In genomic region chrX:52864126-52864525, GRCm38 (mm10) we compare ENCODE assay signal across 8 mouse cellular contexts. TPM values are rescaled to one million over a fixed set of nuclear protein-coding genes. Genes with fewer than 3 reads are reported as not detected.
DNase-seq lines count a peak whose midpoint lies in the region; ATAC-seq and TF ChIP-seq lines count a peak whose summit lies in the region.

No protein-coding gene starts in this region.

- H3K4me2 ChIP-seq in forebrain, postnatal 0 days (ENCODE audit: low read depth) = no peak overlapping the region
- H3K4me2 ChIP-seq in forebrain, embryonic 15.5 days (replicated peaks) = no peak overlapping the region
- no peak overlapping the region for H3K4me2 ChIP-seq in liver, postnatal 0 days (ENCODE audit: low read depth, low read length)
- H3K4me2 ChIP-seq in liver, embryonic 12.5 days = no peak overlapping the region

- 54% methylated on average over 2 of the region's 2 CpGs for WGBS in forebrain, postnatal 0 days
- 57% methylated on average over 2 of the region's 2 CpGs for WGBS in forebrain, embryonic 15.5 days
- 53% methylated on average over 2 of the region's 2 CpGs for WGBS in liver, postnatal 0 days (ENCODE audit: insufficient replicate concordance)
- WGBS in liver, embryonic 12.5 days (ENCODE audit: insufficient replicate concordance) = 60% methylated on average over 2 of the region's 2 CpGs

- no peaks in the 10 kb centered on the region for H3K4me1 ChIP-seq in forebrain, postnatal 0 days (ENCODE audit: insufficient read depth)
- no peaks in the 10 kb centered on the region for H3K4me1 ChIP-seq in forebrain, embryonic 15.5 days
- no peaks in the 10 kb centered on the region for H3K4me1 ChIP-seq in liver, postnatal 0 days (ENCODE audit: insufficient read depth)
- H3K4me1 ChIP-seq in liver, embryonic 12.5 days = no peaks in the 10 kb centered on the region

- no peaks in the 10 kb centered on the region for H3K9me3 ChIP-seq in forebrain, postnatal 0 days (ENCODE audit: low read length)
- H3K9me3 ChIP-seq in forebrain, embryonic 15.5 days = no peaks in the 10 kb centered on the region
- no peaks in the 10 kb centered on the region for H3K9me3 ChIP-seq in liver, postnatal 0 days (ENCODE audit: low read length)
- H3K9me3 ChIP-seq in liver, embryonic 12.5 days (replicated peaks) = no peaks in the 10 kb centered on the region

- DNase-seq in forebrain, postnatal 0 days = peak; percentile 8
- DNase-seq in liver, postnatal 0 days = no peak
- peak; percentile 3 for DNase-seq in c-Kit-positive CD71-positive TER-119-negative erythroid progenitor cells, embryonic 14.5 days (ENCODE audit: low read depth)
- DNase-seq in thymus, postnatal 25 days = no peak
- no peak for DNase-seq in right cerebral cortex, postnatal 14 days

- no peak for TF ChIP-seq EP300 in liver, postnatal 0 days (IDR thresholded peaks at IDR 0.05; ENCODE audit: low read depth)

- no peak overlapping the region for H3K9ac ChIP-seq in forebrain, postnatal 0 days
- no peak overlapping the region for H3K9ac ChIP-seq in forebrain, embryonic 15.5 days (replicated peaks)
- H3K9ac ChIP-seq in liver, postnatal 0 days (replicated peaks) = no peak overlapping the region
- no peak overlapping the region for H3K9ac ChIP-seq in liver, embryonic 12.5 days

- ATAC-seq in forebrain, postnatal 0 days = no peak
- no peak for ATAC-seq in forebrain, embryonic 15.5 days (replicated peaks)
- ATAC-seq in liver, postnatal 0 days = no peak
- ATAC-seq in liver, embryonic 12.5 days = no peak
- peak; percentile 73 for ATAC-seq in megakaryocyte progenitor cell, adult 5-6 weeks (replicated peaks; ENCODE audit: poor library complexity)

- H3K27ac ChIP-seq in forebrain, postnatal 0 days (ENCODE audit: low read depth, low read length) = no peak overlapping the region
- H3K27ac ChIP-seq in forebrain, embryonic 15.5 days (replicated peaks) = no peak overlapping the region
- H3K27ac ChIP-seq in liver, postnatal 0 days (ENCODE audit: low read depth) = no peak overlapping the region
- H3K27ac ChIP-seq in liver, embryonic 12.5 days = no peak overlapping the region

- H3K4me3 ChIP-seq in forebrain, postnatal 0 days (ENCODE audit: low read depth, low read length) = no peak overlapping the region
- H3K4me3 ChIP-seq in forebrain, embryonic 15.5 days = no peak overlapping the region
- no peak overlapping the region for H3K4me3 ChIP-seq in liver, postnatal 0 days (ENCODE audit: low read depth, low read length)
- H3K4me3 ChIP-seq in liver, embryonic 12.5 days = no peak overlapping the region

- TF ChIP-seq CTCF in forebrain, postnatal 0 days (IDR thresholded peaks at IDR 0.05; ENCODE audit: low read depth) = peak; percentile 52
- TF ChIP-seq CTCF in liver, postnatal 0 days (IDR thresholded peaks at IDR 0.05; ENCODE audit: low read depth) = peak; percentile 59

- H3K36me3 ChIP-seq in forebrain, postnatal 0 days (ENCODE audit: insufficient read depth) = no peaks in the 10 kb centered on the region
- H3K36me3 ChIP-seq in forebrain, embryonic 15.5 days = no peaks in the 10 kb centered on the region
- H3K36me3 ChIP-seq in liver, postnatal 0 days (replicated peaks; ENCODE audit: insufficient read depth, low read length) = no peaks in the 10 kb centered on the region
- H3K36me3 ChIP-seq in liver, embryonic 12.5 days = no peaks in the 10 kb centered on the region

- no peaks in the 10 kb centered on the region for H3K27me3 ChIP-seq in forebrain, postnatal 0 days (ENCODE audit: insufficient read depth, low read length)
- H3K27me3 ChIP-seq in forebrain, embryonic 15.5 days = no peaks in the 10 kb centered on the region
- H3K27me3 ChIP-seq in liver, postnatal 0 days (ENCODE audit: insufficient read depth, low read length) = no peaks in the 10 kb centered on the region
- H3K27me3 ChIP-seq in liver, embryonic 12.5 days (replicated peaks) = no peaks in the 10 kb centered on the region

RNA-seq across cellular contexts. Expression of gene Phf6, which starts 47.9 kb away (rescaled TPM):
- 48.7 and 54.6 TPM in 2 replicates for total RNA-seq in forebrain, postnatal 0 days (2014; rRNA removed)
- 38.3 and 43.7 TPM in 2 replicates for polyA plus RNA-seq in forebrain, postnatal 0 days (2015; fragmentation: Nextera tagmentation; extraction: Ambion mirVana)
- 94.6 and 97.5 TPM in 2 replicates for polyA plus RNA-seq in forebrain, embryonic 15.5 days (2015; fragmentation: Nextera tagmentation; extraction: Ambion mirVana)
- polyA plus RNA-seq in liver, postnatal 0 days (2015; fragmentation: Nextera tagmentation; extraction: Ambion mirVana) = 3.7 and 4.2 TPM in 2 replicates
- 17.9 and 18.5 TPM in 2 replicates for polyA plus RNA-seq in liver, embryonic 12.5 days (2016; fragmentation: Nextera tagmentation; extraction: Ambion mirVana)
- 42.8 and 45.0 TPM in 2 replicates for total RNA-seq in megakaryocyte progenitor cell, adult 5-6 weeks (2015)
- 35.3 and 41.6 TPM in 2 replicates for total RNA-seq in megakaryocyte progenitor cell, adult 5-6 weeks (2017)

Comparison
In these comparisons a context has a peak if more than half of its experiments do, and no peak if none do; other contexts are left out.
1. DNase-seq: peak in forebrain, postnatal 0 days (single experiment) and c-Kit-positive CD71-positive TER-119-negative erythroid progenitor cells, embryonic 14.5 days (single experiment); none in liver, postnatal 0 days (single experiment), thymus, postnatal 25 days (single experiment) and right cerebral cortex, postnatal 14 days (single experiment).